ENCODE assay signal across 8 mouse cellular contexts in genomic region chr15:83002665-83003548, GRCm38 (mm10). TPM values are rescaled to one million over a fixed set of nuclear protein-coding genes. Genes with fewer than 3 reads are reported as not detected.
A peak's percentile ranks its signal among the peaks of the same experiment; 100 is the strongest.
DNase-seq lines count a peak whose midpoint lies in the region; ATAC-seq lines count a peak whose summit lies in the region.

No protein-coding gene starts in this region.

- no peak for ATAC-seq in inflammation-experienced regulatory T-cells, adult 6 months

- DNase-seq in adrenal gland, postnatal 14 days = peak; percentile 40
- DNase-seq in adrenal gland, postnatal 25 days = no peak
- DNase-seq in frontal cortex, postnatal 25 days (ENCODE audit: low spot score in 2 of 2) = peak; percentile 81 to 82
- peak; percentile 93 to 96 for DNase-seq in left cerebral cortex, postnatal 14 days (ENCODE audit: low spot score in 2 of 2)
- peak; percentile 96 for DNase-seq in right cerebral cortex, postnatal 14 days
- DNase-seq in ovary, postnatal 10 days (ENCODE audit: low spot score) = no peak
- no peak for DNase-seq in heart, adult 9 months (ENCODE audit: low spot score in 2 of 2)

- intact Hi-C loops in left cerebral cortex, postnatal 14 days (cut with DNase I) = no loop called here

RNA-seq across cellular contexts. Expression of gene Tcf20, which starts 15.2 kb away (rescaled TPM):
- total RNA-seq in adrenal gland, postnatal 14 days (2021) = 75.9 and 85.4 TPM in 2 replicates
- total RNA-seq in adrenal gland, postnatal 25 days (2021) = 87.9 and 103 TPM in 2 replicates
- 100 to 1,000 TPM; 127 to 151 TPM for total RNA-seq in left cerebral cortex, postnatal 14 days (2021)
- polyA plus RNA-seq in inflammation-experienced regulatory T-cells, adult 6 months (2017; shearing (Covaris generic)) = 10 to 100 TPM; 13.1 to 21.1 (median 13.8) TPM

RNA-seq across cellular contexts. Expression of gene Nfam1, which starts 30.2 kb away (rescaled TPM):
- total RNA-seq in adrenal gland, postnatal 14 days (2021) = 2.6 and 5.9 TPM in 2 replicates
- 1.2 and 1.5 TPM in 2 replicates for total RNA-seq in adrenal gland, postnatal 25 days (2021)
- total RNA-seq in left cerebral cortex, postnatal 14 days (2021) = 1 to 10 TPM; 2.2 to 2.9 TPM
- polyA plus RNA-seq in inflammation-experienced regulatory T-cells, adult 6 months (2017; shearing (Covaris generic)) = under 1 TPM in 2 of 3 experiments, not detected in 1; 0.26 to 0.92 TPM

Comparison
In these comparisons a context has a peak if more than half of its experiments do, and no peak if none do; other contexts are left out.
1. DNase-seq: peak in adrenal gland, postnatal 14 days (single experiment), frontal cortex, postnatal 25 days (2 of 2), left cerebral cortex, postnatal 14 days (2 of 2) and right cerebral cortex, postnatal 14 days (single experiment); none in adrenal gland, postnatal 25 days (single experiment), ovary, postnatal 10 days (single experiment) and heart, adult 9 months (0 of 2).